Mouse (Mus musculus) forebrain, embryonic 12.5 days (tissue): ENCODE measurements at regions not wholly inside any gene's neighbourhood (a gene's known extent, or its start where the extent isn't known, plus 50 kb on each side); places are given as distances from the start of the nearest gene placed in this dataset.
A peak's percentile ranks its signal among the peaks of the same experiment; 100 is the strongest.

Experiments used
- ATAC-seq: fragments of 200-750 bp; cut with Nextera tagmentation; 2 replicates; pipeline ENCODE4 v1.8.0; 2017; ENCODE audit warnings: moderate TSS enrichment; ENCODE audit not compliant: low FRiP score
- H3K27ac ChIP-seq: fragments of 300-500 bp; sonication (generic); 2 replicates; pipeline ENCODE4 v1.5.1; 2016; ENCODE audit warnings: mild to moderate bottlenecking
- H3K27me3 ChIP-seq: fragments of 300-500 bp; sonication (generic); 2 replicates; pipeline ENCODE4 v1.6.1; 2016; ENCODE audit warnings: mild to moderate bottlenecking
- H3K36me3 ChIP-seq: fragments of 300-500 bp; sonication (generic); replicated peaks from 2 replicates; pipeline ENCODE4 v1.6.1; 2016; ENCODE audit warnings: mild to moderate bottlenecking
- H3K4me1 ChIP-seq: fragments of 300-500 bp; sonication (generic); 2 replicates; pipeline ENCODE4 v1.6.1; 2016
- H3K4me2 ChIP-seq: fragments of 300-500 bp; sonication (generic); 2 replicates; pipeline ENCODE4 v1.6.1; 2016; ENCODE audit warnings: mild to moderate bottlenecking, moderate library complexity
- H3K4me3 ChIP-seq: fragments of 300-500 bp; sonication (generic); replicated peaks from 2 replicates; pipeline ENCODE4 v1.5.1; 2016; ENCODE audit warnings: mild to moderate bottlenecking
- H3K9ac ChIP-seq: fragments of 300-500 bp; sonication (generic); 2 replicates; pipeline ENCODE4 v1.6.1; 2016; ENCODE audit warnings: mild to moderate bottlenecking
- H3K9me3 ChIP-seq: fragments of 300-500 bp; sonication (generic); 2 replicates; pipeline ENCODE4 v1.6.1; 2016
- WGBS: fragments of 180-500 bp; shearing (Covaris S2); methylation state at CpG from one replicate; pipeline ENCODE4 v1.1.7; 2016; 5-methylcytosine and 5-hydroxymethylcytosine counted together

DNA sequence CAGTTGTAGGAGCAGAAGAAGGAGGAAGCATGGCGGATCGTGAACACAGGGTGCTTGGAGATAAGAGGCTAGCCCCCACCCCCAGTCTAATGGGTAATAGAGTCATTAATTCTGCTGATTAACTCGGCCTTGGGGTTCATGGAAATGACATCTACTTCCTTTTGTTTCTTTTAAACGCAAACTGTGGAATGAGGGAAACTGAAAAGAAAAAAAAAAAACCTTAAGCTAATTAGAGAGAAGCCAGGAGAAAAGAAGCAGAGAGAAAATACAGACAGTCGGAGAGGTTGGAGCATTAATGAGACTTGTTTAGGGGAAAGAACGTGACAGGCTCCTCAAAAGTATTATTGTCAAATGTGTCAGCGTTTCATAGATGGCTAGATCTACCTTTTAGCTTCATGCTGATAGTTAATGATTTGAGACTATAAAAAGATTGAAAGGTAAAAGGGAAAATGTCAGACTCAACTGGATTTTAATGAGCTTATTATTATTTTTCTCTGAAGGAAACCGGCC, 307.5 kb downstream of the Rnf144b start:
- WGBS = 16% methylated on average over 8 of the region's 8 CpGs
- peaks cover 12% of the 10 kb centered on the region for H3K4me1 ChIP-seq
- H3K27me3 ChIP-seq = peaks cover 3% of the 10 kb centered on the region; the same call in 1 of the 2 replicates
- H3K9me3 ChIP-seq = no peaks in the 10 kb centered on the region
- H3K9ac ChIP-seq = no peak overlapping the region
- peak overlapping the region; percentile 72 for H3K27ac ChIP-seq
- H3K36me3 ChIP-seq = no peaks in the 10 kb centered on the region
- no peak overlapping the region for H3K4me3 ChIP-seq
- H3K4me2 ChIP-seq = peak overlapping the region; percentile 39
- no peak; the same call in 1 of the 2 replicates for ATAC-seq

DNA sequence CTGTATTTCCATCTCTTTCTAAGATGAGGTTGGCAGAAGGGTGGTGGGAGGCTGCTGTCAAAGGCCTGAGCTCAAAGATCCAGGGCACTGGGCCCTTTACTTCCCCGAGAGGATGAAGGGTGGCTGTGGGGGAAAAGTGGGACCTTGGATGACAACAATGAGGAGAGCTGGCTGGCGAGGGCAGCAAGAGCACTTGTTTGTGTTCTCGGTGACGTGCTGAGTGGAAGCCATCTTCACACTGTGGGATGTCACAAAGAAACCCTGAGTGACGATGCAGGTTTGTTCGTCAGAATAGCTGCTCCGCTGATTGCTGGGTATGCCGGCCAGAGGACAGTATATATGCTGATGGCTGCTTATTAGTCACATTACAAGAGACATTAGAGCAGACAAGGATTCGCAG, 308.0 kb downstream of the Rnf144b start:
- 26% methylated on average over 9 of the region's 9 CpGs for WGBS
- peaks cover 3% of the 10 kb centered on the region; the same call in 1 of the 2 replicates for H3K27me3 ChIP-seq
- no peak overlapping the region for H3K4me3 ChIP-seq
- H3K9ac ChIP-seq = no peak overlapping the region
- no peaks in the 10 kb centered on the region for H3K9me3 ChIP-seq
- H3K27ac ChIP-seq = peak overlapping the region; percentile 72
- ATAC-seq = peak; percentile 36; the same call in 1 of the 2 replicates
- H3K36me3 ChIP-seq = no peaks in the 10 kb centered on the region
- peak overlapping the region; percentile 39 for H3K4me2 ChIP-seq
- peaks cover 12% of the 10 kb centered on the region for H3K4me1 ChIP-seq

DNA sequence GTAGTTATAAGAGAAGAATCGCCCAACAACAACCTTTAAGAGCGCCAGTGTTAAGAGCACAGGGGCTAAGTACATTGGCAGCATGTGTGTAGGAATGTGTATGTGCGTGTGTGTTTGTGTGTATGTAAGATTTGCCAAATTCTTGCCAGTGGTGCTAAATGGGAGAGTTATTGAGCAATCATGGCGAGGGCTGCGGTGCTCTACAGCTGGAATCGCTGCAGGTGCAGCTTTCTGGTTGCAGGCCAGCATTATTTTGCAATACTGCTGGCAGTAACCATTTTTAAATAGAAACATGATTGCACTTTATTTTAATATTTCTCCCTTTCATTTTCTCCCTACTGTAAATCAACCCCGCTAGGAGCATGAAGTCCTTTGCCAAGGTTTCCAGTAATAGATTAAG, 313.2 kb downstream of the Rnf144b start:
- 92% methylated on average over 7 of the region's 7 CpGs for WGBS
- Histone ChIP-seq H3K27me3 (no peaks in the 10 kb centered on the region), H3K27ac (no peak overlapping the region), H3K9ac (no peak overlapping the region), H3K4me2 (no peak overlapping the region), H3K9me3 (no peaks in the 10 kb centered on the region), H3K36me3 (no peaks in the 10 kb centered on the region), H3K4me1 (no peaks in the 10 kb centered on the region), H3K4me3 (no peak overlapping the region)
- ATAC-seq = no peak

DNA sequence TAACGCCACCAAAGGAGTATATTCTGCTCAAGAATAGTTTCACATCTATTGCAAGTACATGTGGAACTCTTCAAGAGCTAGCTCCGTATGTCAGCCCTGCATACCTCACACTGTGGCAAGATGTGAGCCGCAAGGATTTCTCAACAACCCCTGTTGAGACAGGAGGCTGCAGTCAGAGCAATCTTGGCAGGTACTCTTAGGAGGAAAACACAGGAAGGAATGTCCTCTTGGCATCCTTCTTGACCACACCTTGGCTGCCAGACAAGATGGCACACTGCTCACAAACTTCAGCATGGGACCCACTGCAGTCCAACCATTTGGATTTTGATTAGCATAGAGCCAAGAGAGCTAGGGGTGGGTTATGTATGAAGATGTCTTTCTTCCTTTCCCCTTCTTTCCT, 322.4 kb downstream of the Rnf144b start:
- Histone ChIP-seq H3K9ac (no peak overlapping the region), H3K27ac (no peak overlapping the region), H3K36me3 (no peaks in the 10 kb centered on the region), H3K4me1 (no peaks in the 10 kb centered on the region), H3K9me3 (no peaks in the 10 kb centered on the region), H3K27me3 (no peaks in the 10 kb centered on the region), H3K4me2 (no peak overlapping the region), H3K4me3 (no peak overlapping the region)
- 94% methylated on average over 3 of the region's 3 CpGs for WGBS
- ATAC-seq = no peak

DNA sequence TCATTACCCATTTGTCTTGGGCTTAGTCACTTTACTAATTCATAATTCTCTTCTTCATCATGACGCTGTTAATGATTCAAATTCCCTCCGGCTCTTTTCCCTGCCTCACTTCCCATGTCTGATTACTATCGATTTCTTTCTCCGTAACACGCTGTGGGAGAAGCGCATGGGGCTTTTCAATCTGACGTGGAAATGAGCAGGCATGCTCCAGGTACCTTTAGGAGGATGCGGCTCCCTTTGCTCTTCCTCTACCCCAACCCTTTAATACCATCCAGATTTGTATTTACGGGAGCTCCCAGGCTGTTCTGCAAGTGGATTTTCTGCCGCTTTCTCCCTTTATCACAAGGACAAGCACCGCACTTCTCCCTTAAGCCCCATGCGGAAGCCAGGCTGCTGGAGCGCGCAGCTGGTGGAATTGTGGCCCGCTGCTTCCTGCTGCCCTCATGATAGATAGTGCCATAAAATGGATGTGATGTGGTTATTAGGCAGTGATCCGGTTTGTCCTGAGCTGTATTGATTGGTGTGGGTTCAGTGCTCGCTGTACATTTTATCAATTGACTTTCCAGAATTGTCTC, 329.8 kb downstream of the Rnf144b start:
- ATAC-seq = no peak
- no peaks in the 10 kb centered on the region for H3K36me3 ChIP-seq
- H3K9ac ChIP-seq = no peak overlapping the region
- H3K27ac ChIP-seq = no peak overlapping the region
- 87% methylated on average over 17 of the region's 17 CpGs for WGBS
- H3K27me3 ChIP-seq = no peaks in the 10 kb centered on the region
- no peak overlapping the region for H3K4me3 ChIP-seq
- H3K4me1 ChIP-seq = no peaks in the 10 kb centered on the region
- no peak overlapping the region for H3K4me2 ChIP-seq
- H3K9me3 ChIP-seq = no peaks in the 10 kb centered on the region

DNA sequence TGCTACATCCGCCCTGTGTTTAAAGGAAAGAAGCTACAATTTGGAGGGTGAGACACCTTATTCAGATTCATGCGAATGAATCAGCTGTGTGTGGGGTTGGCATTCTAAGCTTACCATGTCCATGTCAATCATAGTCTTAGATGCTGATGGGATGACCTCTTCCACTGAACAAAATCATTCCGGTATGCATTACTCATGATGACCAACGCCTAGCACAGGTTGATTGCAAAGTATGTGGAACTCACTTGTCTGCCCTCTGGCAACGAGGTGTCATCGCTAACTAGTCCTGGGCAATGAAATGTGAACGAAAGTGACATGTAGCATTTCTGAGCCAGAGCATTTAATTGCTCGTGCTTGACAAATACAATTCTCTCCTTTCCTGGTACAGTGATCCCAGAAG, 339.7 kb downstream of the Rnf144b start:
- H3K4me3 ChIP-seq = no peak overlapping the region
- no peak overlapping the region for H3K4me2 ChIP-seq
- no peaks in the 10 kb centered on the region for H3K9me3 ChIP-seq
- no peak overlapping the region for H3K9ac ChIP-seq
- WGBS = 86% methylated on average over 8 of the region's 8 CpGs
- H3K36me3 ChIP-seq = no peaks in the 10 kb centered on the region
- H3K4me1 ChIP-seq = no peaks in the 10 kb centered on the region
- H3K27me3 ChIP-seq = no peaks in the 10 kb centered on the region
- no peak for ATAC-seq
- H3K27ac ChIP-seq = no peak overlapping the region

DNA sequence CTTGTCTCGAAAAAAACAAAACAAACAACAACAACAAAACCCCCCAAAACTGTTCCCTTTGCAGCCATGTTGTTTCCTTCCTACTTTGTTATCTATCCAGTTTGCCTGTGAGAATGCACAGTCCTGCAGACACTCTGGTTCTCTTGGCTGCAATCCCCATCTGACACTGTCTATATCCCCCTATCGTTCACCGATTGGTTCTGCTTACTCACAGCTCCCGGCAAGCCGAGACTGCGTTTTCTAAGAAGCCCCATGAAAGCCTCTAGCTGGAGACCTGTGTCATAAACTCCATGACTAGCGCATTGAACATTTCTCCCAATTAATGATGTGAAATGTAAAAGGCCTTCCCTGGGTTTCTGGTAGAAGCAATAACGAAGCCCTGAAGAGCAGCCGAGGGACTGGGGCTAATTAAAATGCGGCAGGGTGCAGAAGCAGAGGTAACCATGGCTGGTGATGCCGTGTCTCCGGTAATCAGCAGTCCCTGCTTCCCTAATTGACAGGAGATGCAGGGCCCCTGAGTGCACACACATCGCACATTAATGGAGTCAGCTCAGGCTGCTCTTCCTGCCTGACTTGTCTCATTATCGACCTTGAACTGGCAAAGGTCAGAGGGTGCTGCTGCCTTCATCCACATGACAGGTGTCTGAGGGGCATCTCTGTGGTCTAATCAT, 349.2 kb downstream of the Rnf144b start:
- Histone ChIP-seq H3K9ac (no peak overlapping the region), H3K4me1 (peaks cover 14% of the 10 kb centered on the region; the same call in 1 of the 2 replicates), H3K4me2 (peak overlapping the region; percentile 22; the same call in 1 of the 2 replicates), H3K9me3 (no peaks in the 10 kb centered on the region), H3K36me3 (no peaks in the 10 kb centered on the region), H3K27ac (peak overlapping the region; percentile 68), H3K27me3 (no peaks in the 10 kb centered on the region), H3K4me3 (no peak overlapping the region)
- ATAC-seq = peak; percentile 89
- 35% methylated on average over 14 of the region's 14 CpGs for WGBS

DNA sequence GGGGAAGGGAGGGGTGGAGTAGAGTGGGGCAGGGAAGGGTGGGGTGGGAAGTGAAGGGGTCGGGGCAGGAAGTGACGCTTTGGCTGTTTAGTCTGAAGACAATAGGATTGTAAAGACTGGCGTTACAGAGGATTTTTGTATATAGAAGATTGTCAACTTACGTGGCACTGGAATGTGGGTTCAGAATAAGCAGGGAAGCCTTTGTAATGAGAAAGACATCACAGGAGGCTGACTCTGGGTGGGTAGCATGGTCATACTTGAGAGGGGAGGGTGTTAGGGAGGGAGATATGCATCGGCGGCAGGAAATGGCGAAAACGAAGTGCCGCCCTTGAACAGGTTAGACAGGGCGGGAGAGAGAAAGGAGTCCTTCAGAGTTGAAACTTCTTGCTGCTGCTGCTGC, 357.7 kb downstream of the Rnf144b start:
- no peak overlapping the region for H3K4me3 ChIP-seq
- H3K4me1 ChIP-seq = 0 out of 2 replicates have a peak, but pooled peaks cover 3% of the 10 kb centered on the region
- no peak overlapping the region for H3K27ac ChIP-seq
- no peaks in the 10 kb centered on the region for H3K9me3 ChIP-seq
- WGBS = 78% methylated on average over 10 of the region's 10 CpGs
- H3K27me3 ChIP-seq = no peaks in the 10 kb centered on the region
- no peak overlapping the region for H3K9ac ChIP-seq
- no peak for ATAC-seq
- H3K36me3 ChIP-seq = no peaks in the 10 kb centered on the region
- H3K4me2 ChIP-seq = no peak overlapping the region

DNA sequence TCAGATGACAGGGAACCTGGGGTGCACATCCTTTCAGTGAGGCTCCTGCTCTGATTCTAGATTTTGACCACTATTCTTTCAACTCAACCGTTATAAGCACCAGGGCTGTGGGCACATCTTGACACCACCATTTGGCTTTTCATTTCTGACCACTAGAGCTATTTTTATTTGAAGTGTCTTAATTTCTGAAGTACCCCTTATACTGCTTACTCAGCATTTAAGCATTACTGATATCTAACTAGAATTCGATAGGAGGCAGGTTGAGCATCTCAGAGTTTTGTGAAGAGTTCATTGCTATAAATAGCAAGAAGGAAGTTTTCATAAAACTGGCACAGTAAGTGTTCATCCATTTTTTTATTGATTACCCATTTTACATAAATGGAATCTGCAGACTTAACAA, 362.4 kb downstream of the Rnf144b start:
- Histone ChIP-seq H3K27ac (no peak overlapping the region), H3K36me3 (no peaks in the 10 kb centered on the region), H3K4me2 (no peak overlapping the region), H3K4me3 (no peak overlapping the region), H3K4me1 (no peaks in the 10 kb centered on the region), H3K27me3 (no peaks in the 10 kb centered on the region), H3K9ac (no peak overlapping the region), H3K9me3 (no peaks in the 10 kb centered on the region)
- 94% methylated on average over 2 of the region's 2 CpGs for WGBS
- no peak for ATAC-seq

DNA sequence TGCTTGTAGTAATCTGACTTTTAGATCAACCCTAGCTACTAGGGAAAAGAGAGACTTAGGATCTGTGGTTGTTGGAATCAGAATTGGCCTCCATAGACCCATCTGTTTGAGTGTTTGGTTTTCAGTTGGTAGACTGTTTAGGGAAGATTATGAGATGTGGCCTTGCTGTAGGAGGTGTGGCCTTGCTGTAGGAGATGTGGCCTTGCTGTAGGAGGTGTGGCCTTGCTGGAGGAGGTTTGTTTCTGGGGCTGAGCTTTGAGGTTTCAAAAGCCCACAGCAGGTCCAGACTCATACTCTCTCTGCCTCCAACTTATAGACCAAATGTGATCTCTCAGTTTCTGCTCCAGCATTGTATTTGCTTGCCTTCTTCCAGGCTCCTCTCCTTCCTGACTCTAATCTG, 363.7 kb downstream of the Rnf144b start:
- Histone ChIP-seq H3K4me3 (no peak overlapping the region), H3K9ac (no peak overlapping the region), H3K4me1 (no peaks in the 10 kb centered on the region), H3K27me3 (no peaks in the 10 kb centered on the region), H3K36me3 (no peaks in the 10 kb centered on the region), H3K9me3 (no peaks in the 10 kb centered on the region), H3K27ac (no peak overlapping the region), H3K4me2 (no peak overlapping the region)
- ATAC-seq = no peak

DNA sequence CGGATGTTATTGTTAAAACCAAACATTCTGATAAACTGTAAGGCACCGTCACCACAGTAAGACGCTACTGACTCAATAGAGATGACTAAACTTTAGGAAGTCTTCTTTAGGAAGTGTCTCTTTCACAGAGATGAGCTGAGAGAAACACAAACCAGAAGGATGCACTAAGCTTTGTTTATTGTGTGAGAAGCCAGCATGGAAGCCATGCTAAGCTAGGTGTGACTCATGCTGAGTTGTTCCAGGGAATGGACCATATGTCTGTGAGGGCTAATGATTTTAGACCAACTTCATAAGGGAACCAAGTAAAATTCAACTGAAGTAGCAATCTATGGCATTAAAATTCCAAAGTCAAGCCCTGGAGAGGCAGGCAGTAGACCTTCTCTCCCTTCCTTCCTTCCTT, 364.2 kb downstream of the Rnf144b start:
- Histone ChIP-seq H3K27me3 (no peaks in the 10 kb centered on the region), H3K27ac (no peak overlapping the region), H3K4me3 (no peak overlapping the region), H3K36me3 (no peaks in the 10 kb centered on the region), H3K9ac (no peak overlapping the region), H3K4me1 (no peaks in the 10 kb centered on the region), H3K9me3 (no peaks in the 10 kb centered on the region), H3K4me2 (no peak overlapping the region)
- no peak for ATAC-seq
- 94% methylated on average over 3 of the region's 3 CpGs for WGBS

DNA sequence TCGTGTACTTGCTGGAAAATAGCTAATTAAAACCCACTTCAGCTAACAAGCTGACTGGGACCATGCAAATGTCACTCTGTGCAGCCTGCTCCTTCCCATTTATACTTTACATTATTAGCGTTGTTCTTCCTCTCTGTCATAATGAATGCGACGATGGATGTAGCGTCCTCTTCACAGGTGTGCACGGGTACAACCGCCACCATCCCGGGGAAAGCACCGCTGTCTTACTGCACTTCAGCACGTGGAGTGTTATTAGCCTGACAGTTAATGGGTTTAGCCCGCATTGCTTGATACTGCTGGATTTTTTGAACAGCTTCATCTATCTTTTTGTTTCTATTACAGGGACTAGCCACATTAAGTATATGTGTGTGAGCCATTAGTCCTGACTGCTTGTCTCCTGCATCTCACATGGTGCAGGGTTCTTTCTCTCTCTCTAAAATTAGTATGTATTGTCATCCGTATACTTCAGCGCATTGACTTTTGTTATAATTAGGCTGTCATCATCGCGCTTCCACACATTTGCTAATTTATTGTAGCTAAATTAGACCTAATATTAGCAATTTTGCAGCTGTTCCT, 383.0 kb downstream of the Rnf144b start:
- Histone ChIP-seq H3K4me2 (no peak overlapping the region), H3K9me3 (no peaks in the 10 kb centered on the region), H3K27ac (peak overlapping the region; percentile 42; the same call in 1 of the 2 replicates), H3K9ac (no peak overlapping the region), H3K4me1 (no peaks in the 10 kb centered on the region), H3K27me3 (no peaks in the 10 kb centered on the region), H3K36me3 (no peaks in the 10 kb centered on the region), H3K4me3 (no peak overlapping the region)
- WGBS = 73% methylated on average over 15 of the region's 15 CpGs
- ATAC-seq = peak; percentile 58; the same call in 1 of the 2 replicates

DNA sequence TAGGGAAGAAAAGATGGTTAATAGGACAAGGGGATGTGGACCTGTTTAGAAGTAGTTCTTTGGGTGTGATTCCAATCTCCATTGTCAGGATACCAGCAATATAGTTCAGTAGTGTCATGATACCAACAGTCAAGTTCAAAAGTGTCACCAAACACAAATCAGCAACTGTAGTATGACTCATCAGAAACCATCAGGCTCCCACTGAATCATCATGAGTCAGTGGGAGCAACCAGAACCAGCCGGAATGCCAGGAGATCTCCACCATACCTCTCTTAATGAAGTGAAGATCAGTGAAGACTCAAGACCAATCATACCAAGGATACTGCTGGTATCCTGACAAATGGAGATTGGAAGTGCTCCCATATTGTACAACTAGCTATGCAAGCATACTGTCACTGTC, 410.5 kb downstream of the Rnf144b start:
- Histone ChIP-seq H3K27ac (no peak overlapping the region), H3K4me3 (no peak overlapping the region), H3K4me1 (no peaks in the 10 kb centered on the region), H3K27me3 (no peaks in the 10 kb centered on the region), H3K9ac (no peak overlapping the region), H3K9me3 (no peaks in the 10 kb centered on the region), H3K4me2 (no peak overlapping the region), H3K36me3 (no peaks in the 10 kb centered on the region)
- 91% methylated on average over 1 of the region's 1 CpGs for WGBS
- no peak for ATAC-seq
